Mouse (Mus musculus) testis, adult 2 months (tissue): Measurements from ENCODE around the gene Gbp9. TPM values are rescaled to one million over a fixed set of nuclear protein-coding genes. Genes with fewer than 3 reads are reported as not detected.
"Not testable (repeated sequence)": the region's sequence is repeated elsewhere in the genome, so short reads cannot be mapped to it uniquely, and the experiment has no call there.

ENCODE experiments used
- H3K27ac ChIP-seq: fragments of 200-500 bp; 2 replicates; pipeline ENCODE4 v1.5.1; 2012; ENCODE audit warnings: low read depth, low read length; ENCODE audit not compliant: control insufficient read depth, insufficient read depth
- H3K27me3 ChIP-seq: fragments of 200-500 bp; 2 replicates; pipeline ENCODE4 v1.6.1; 2012; ENCODE audit warnings: mild to moderate bottlenecking, low read length, moderate library complexity; ENCODE audit not compliant: control insufficient read depth, insufficient read depth
- H3K36me3 ChIP-seq: fragments of 200-500 bp; 2 replicates; pipeline ENCODE4 v1.6.1; 2012; ENCODE audit warnings: mild to moderate bottlenecking, low read length; ENCODE audit not compliant: control insufficient read depth, insufficient read depth
- H3K4me1 ChIP-seq: fragments of 200-500 bp; 2 replicates; pipeline ENCODE4 v1.6.1; 2012; ENCODE audit warnings: low read length; ENCODE audit not compliant: control insufficient read depth, insufficient read depth
- H3K4me3 ChIP-seq: fragments of 200-500 bp; 2 replicates; pipeline ENCODE4 v1.5.1; 2012; ENCODE audit warnings: low read depth, mild to moderate bottlenecking, low read length, moderate library complexity, mixed read lengths; ENCODE audit not compliant: control insufficient read depth
- CTCF ChIP-seq: fragments of 200-500 bp; IDR thresholded peaks from 2 replicates; pipeline ENCODE4 v1.5.1; 2012; ENCODE audit warnings: low read depth, mild to moderate bottlenecking, inconsistent platforms, low read length, moderate library complexity; ENCODE audit not compliant: control insufficient read depth, insufficient read depth, insufficient replicate concordance
- POLR2A ChIP-seq: fragments of 200-500 bp; IDR thresholded peaks from 2 replicates; pipeline ENCODE4 v1.6.1; 2012; ENCODE audit warnings: low read depth, mild to moderate bottlenecking, inconsistent platforms, low read length, moderate library complexity; ENCODE audit not compliant: control insufficient read depth
- polyA plus RNA-seq: library from polyadenylated mRNA; depleted of rRNA; stranded (reverse); fragments of >200 nt; gene quantifications from 2 replicates; pipeline ENCODE4 v1.2.3, GENCODE M21; 2012; rRNA removed

The Gbp9 gene
- 0.20 and 0.27 TPM in 2 replicates for polyA plus RNA-seq

DNA sequence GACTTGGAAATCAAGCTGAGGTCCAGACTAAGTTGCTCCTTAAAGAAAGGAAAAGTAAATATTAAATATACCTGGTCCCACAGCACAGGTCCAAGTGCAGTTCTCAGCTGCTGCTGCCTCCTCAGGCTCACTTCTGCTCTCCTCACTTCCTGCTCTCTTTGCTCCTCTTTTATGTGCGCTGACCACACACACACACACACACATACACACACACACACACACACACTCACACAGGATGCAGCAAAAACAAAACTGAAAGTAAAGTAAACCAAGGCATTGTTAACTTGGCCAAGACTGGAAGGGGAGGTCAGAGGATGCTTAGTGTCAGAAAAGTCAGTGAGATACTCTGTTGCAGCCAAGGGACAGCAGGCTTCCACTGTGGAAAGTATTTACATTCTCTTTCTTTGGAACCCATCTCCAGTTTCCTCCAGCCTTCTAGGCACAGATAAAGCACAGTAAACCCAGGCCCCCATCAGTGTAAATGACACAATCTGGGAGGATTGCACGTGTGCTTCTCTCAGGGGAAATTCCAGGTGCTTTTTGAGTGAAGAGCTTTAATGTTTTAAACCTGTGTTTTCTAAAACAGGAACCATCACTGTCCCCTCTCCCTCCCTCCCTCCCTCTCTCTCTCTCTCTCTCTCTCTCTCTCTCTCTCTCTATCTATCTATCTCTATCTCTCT is at the start of gene Gbp9, which contains the start of the genes Gbp8 and Gbp4:
Gbp9 (minus strand) TSS at position 131 of the 680 bp plus-strand sequence.
Gbp8 (minus strand) TSS at position 132 of the 680 bp plus-strand sequence.
Gbp4 (minus strand) TSS at position 178 of the 680 bp plus-strand sequence.
- not testable (repeated sequence) for H3K27ac ChIP-seq, H3K36me3 ChIP-seq

DNA sequence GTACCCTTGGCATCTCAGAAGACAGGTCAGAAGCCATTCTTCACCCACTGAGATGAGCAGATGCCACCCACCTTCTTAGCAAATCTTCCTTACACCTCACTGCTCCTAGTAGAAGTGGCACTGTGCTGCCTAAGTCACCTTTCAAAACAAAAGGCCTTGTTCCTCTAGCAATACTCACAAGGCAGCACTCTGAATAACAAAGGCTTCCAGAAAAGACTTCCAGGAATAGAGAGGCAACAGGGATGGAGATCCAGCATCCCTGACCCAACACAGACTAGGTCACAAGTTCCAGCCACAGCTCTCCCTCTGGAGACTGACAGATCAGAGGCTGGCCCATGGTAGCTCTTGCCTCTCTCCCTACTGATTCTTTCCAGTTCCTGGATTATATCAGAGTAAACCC is 42.1 kb upstream of the Gbp9 start:
- TF ChIP-seq CTCF (no peak), POLR2A (no peak)
- no peaks in the 10 kb centered on the region for H3K4me1 ChIP-seq
- no peak overlapping the region for H3K27ac ChIP-seq
- H3K27me3 ChIP-seq: no peaks in the 10 kb centered on the region
- no peak overlapping the region for H3K4me3 ChIP-seq
- no peaks in the 10 kb centered on the region for H3K36me3 ChIP-seq

More for the DNA sequence above, at the start of gene Gbp9, which contains the start of the genes Gbp8 and Gbp4:
- not testable (repeated sequence) for H3K4me1 ChIP-seq, H3K4me3 ChIP-seq, H3K27me3 ChIP-seq

GRCm38 (mm10) chr5:105156582-105156981 is 17.2 kb upstream of the Gbp9 start:
- TF ChIP-seq POLR2A (no peak), CTCF (no peak)
- H3K4me1 ChIP-seq: no peaks in the 10 kb centered on the region
- H3K27ac ChIP-seq: no peak overlapping the region
- no peaks in the 10 kb centered on the region for H3K27me3 ChIP-seq
- H3K4me3 ChIP-seq: no peak overlapping the region
- H3K36me3 ChIP-seq: no peaks in the 10 kb centered on the region

- Histone ChIP-seq H3K4me1 (no peaks in the 10 kb centered on the region), H3K36me3 (no peaks in the 10 kb centered on the region), H3K27me3 (no peaks in the 10 kb centered on the region), H3K27ac (no peak overlapping the region), H3K4me3 (no peak overlapping the region)
- TF ChIP-seq POLR2A (no peak), CTCF (no peak)
These were observed 14.7 kb upstream of the Gbp9 start for GRCm38 (mm10) chr5:105154049-105154448.

GRCm38 (mm10) chr5:105148062-105148461 is 8.7 kb upstream of the Gbp9 start:
- H3K36me3 ChIP-seq, H3K4me3 ChIP-seq, H3K27me3 ChIP-seq, H3K27ac ChIP-seq, H3K4me1 ChIP-seq: not testable (repeated sequence)

GRCm38 (mm10) chr5:105146447-105146846 is 7.1 kb upstream of the Gbp9 start:
- no peak overlapping the region for H3K27ac ChIP-seq
- TF ChIP-seq CTCF (no peak), POLR2A (no peak)
- H3K4me1 ChIP-seq: no peaks in the 10 kb centered on the region
- H3K36me3 ChIP-seq: no peaks in the 10 kb centered on the region
- H3K27me3 ChIP-seq: no peaks in the 10 kb centered on the region
- no peak overlapping the region for H3K4me3 ChIP-seq

- not testable (repeated sequence) for H3K36me3 ChIP-seq, H3K4me1 ChIP-seq, H3K27ac ChIP-seq, H3K27me3 ChIP-seq, H3K4me3 ChIP-seq
These were observed 6.4 kb upstream of the Gbp9 start for GRCm38 (mm10) chr5:105145731-105146130.

DNA sequence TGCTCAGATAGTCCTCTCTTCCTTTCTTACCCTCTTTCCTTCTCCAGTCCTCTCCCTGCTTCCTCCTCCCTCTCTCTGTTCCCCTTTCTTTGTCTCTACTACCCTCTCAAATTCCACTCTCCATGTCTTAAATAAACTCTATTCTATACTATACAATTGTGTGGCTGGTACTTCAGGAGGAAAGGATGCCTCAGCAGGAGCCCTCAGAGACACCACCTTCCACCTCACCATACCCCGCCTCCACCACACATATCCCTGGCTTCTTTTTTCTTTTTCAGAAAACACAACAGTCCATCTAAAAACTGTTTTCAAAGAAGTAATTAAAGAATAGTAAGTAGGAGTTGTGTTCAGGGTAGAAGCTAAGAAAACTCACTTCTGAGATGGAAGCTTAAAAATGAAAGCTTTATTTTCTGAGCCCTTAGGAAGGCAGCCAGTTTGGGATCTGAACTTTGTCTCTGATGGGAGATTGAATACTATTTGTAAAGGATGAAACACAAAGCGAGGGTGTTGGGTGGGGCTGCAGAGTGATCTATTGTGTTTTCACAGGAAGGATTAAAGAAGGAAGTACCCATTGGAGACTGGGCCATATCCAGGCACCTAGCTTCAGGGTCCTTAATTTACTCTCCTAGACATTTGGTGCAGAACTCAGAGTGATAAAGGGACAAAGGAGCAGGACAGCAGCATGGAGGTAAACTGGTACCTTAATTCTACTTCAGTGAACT is 911 bp upstream of the Gbp9 start:
- not testable (repeated sequence) for H3K4me1 ChIP-seq, H3K4me3 ChIP-seq, H3K36me3 ChIP-seq, H3K27me3 ChIP-seq, H3K27ac ChIP-seq
